Mouse (Mus musculus): ENCODE data around the gene Cenps.

DNA sequence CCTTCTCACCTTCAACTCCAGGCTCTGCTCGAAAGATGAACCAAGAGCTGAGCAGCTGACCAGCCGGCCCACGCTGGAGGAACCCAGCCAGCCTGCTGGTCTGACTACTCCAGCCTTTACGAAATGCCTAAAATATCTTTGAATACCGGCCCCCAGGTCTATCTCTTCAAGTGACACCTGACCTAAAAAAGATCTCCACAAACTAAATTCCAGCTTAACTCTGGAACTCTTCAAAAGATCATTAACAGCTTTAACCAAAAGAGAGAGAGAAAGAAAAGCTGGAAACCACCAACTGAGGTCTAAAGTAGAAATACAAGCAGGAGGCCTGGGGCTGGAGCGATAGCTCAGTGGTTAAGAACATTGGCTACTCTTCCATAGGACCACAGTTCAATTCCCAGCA, 57.8 kb downstream of the Cenps start:
- no peak for TF ChIP-seq MAZ (IDR thresholded peaks at IDR 0.05; ENCODE audit: low read depth, low read length)
- TF ChIP-seq NELFE (IDR thresholded peaks at IDR 0.05; ENCODE audit: low read depth, low read length) = no peak
- TF ChIP-seq CTCF (conservative IDR thresholded peaks at IDR 0.05 in 1 of 2, IDR thresholded peaks at IDR 0.05 in 1 of 2; ENCODE audit: low read depth in 2 of 2, low read length in 2 of 2) = no peak
- TF ChIP-seq USF1 (IDR thresholded peaks at IDR 0.05; ENCODE audit: low read depth, low read length) = no peak
- TF ChIP-seq POLR2A (IDR thresholded peaks at IDR 0.05; ENCODE audit: low read depth, low read length) = no peak
- TF ChIP-seq HCFC1 (IDR thresholded peaks at IDR 0.05; ENCODE audit: low read depth, low read length) = no peak

Measured in CH12.LX (cell line).